ENCODE assay signal across 1 mouse cellular context in genomic region chr12:113000294-113001132, GRCm38 (mm10).
A peak's percentile ranks its signal among the peaks of the same experiment; 100 is the strongest.
TF ChIP-seq lines count a peak whose summit lies in the region.

Brf1 (minus strand) TSS chr12:113000704.

TF ChIP-seq in CH12.LX, 34 proteins besides CTCF, POLR2A, EP300 and RAD21 (continued from another document):
- TF ChIP-seq SIN3A (IDR thresholded peaks at IDR 0.05; ENCODE audit: low read length) (peak; percentile 2; the same call in 1 of the 2 replicates), MAX (IDR thresholded peaks at IDR 0.05; ENCODE audit: low read length) (no peak), CHD2 (IDR thresholded peaks at IDR 0.05; ENCODE audit: low read length) (peak; percentile 99), BHLHE40 (IDR thresholded peaks at IDR 0.05; ENCODE audit: low read depth, low read length) (0 out of 2 replicates have a peak, but pooled peaks have one; percentile 33), MEF2A (IDR thresholded peaks at IDR 0.05; ENCODE audit: borderline replicate concordance, low read depth, low read length) (no peak), ZMIZ1 (IDR thresholded peaks at IDR 0.05; ENCODE audit: low read depth, low read length) (no peak), ZKSCAN1 (IDR thresholded peaks at IDR 0.05; ENCODE audit: borderline replicate concordance, low read depth, low read length) (no peak), KAT2A (IDR thresholded peaks at IDR 0.05; ENCODE audit: insufficient replicate concordance, low read length) (peak; percentile 62; the same call in 1 of the 2 replicates), CHD1 (IDR thresholded peaks at IDR 0.05; ENCODE audit: low read depth, low read length) (no peak), TCF12 (IDR thresholded peaks at IDR 0.05; ENCODE audit: low read depth, low read length) (peak; percentile 45; the same call in 1 of the 2 replicates), MYC (IDR thresholded peaks at IDR 0.05; ENCODE audit: low read depth, low read length) (no peak)
TF ChIP-seq in CH12.LX: peak in this region for 9.
